Mouse (Mus musculus) yolk sac, embryonic 10.5 days (tissue): ENCODE data around the gene Defb18.
"Not testable (repeated sequence)": the region's sequence is repeated elsewhere in the genome, so short reads cannot be mapped to it uniquely, and the experiment has no call there.

ENCODE experiments used
- DNase-seq: peaks from one replicate; pipeline ENCODE4 v3.0.0-alpha.2; 2017; ENCODE audit warnings: low spot score

Gene Defb18

GRCm38 (mm10) chr1:18237343-18237742 is at the start of gene Defb18:
Gene Defb18 (minus strand): TSS chr1:18237443.
- no peak for DNase-seq

GRCm38 (mm10) chr1:18271095-18271494 is 33.9 kb upstream of the Defb18 start:
- DNase-seq: no peak

- no peak for DNase-seq
Observed at GRCm38 (mm10) chr1:18268845-18269244, 31.6 kb upstream of the Defb18 start.

GRCm38 (mm10) chr1:18265038-18265437 is 27.8 kb upstream of the Defb18 start, which contains the start of gene Defb41:
Gene Defb41 (minus strand): TSS chr1:18265138.
- no peak for DNase-seq

- DNase-seq: not testable (repeated sequence)
Observed at GRCm38 (mm10) chr1:18245801-18246580, 8.7 kb upstream of the Defb18 start.

- peak; percentile 2 for DNase-seq
Observed at GRCm38 (mm10) chr1:18223385-18223945, 13.8 kb downstream of the Defb18 start.

GRCm38 (mm10) chr1:18191719-18192118 is 45.5 kb downstream of the Defb18 start:
- DNase-seq: no peak

GRCm38 (mm10) chr1:18190714-18191712 is 46.2 kb downstream of the Defb18 start:
- no peak for DNase-seq
